Mouse (Mus musculus) ovary, postnatal 10 days (tissue): Measurements from ENCODE around the gene Eif3c.

ENCODE experiments used
- DNase-seq: peaks from one replicate; pipeline ENCODE4 v3.0.0; 2022; ENCODE audit warnings: low spot score

The Eif3c gene

GRCm38 (mm10) chr7:126554796-126555195 lies 11.4 kb downstream of the Eif3c start:
- no peak for DNase-seq

GRCm38 (mm10) chr7:126545631-126546030 lies 20.6 kb downstream of the Eif3c start:
- no peak for DNase-seq

- no peak for DNase-seq
Observed at GRCm38 (mm10) chr7:126541661-126542060, 24.6 kb downstream of the Eif3c start.

DNA sequence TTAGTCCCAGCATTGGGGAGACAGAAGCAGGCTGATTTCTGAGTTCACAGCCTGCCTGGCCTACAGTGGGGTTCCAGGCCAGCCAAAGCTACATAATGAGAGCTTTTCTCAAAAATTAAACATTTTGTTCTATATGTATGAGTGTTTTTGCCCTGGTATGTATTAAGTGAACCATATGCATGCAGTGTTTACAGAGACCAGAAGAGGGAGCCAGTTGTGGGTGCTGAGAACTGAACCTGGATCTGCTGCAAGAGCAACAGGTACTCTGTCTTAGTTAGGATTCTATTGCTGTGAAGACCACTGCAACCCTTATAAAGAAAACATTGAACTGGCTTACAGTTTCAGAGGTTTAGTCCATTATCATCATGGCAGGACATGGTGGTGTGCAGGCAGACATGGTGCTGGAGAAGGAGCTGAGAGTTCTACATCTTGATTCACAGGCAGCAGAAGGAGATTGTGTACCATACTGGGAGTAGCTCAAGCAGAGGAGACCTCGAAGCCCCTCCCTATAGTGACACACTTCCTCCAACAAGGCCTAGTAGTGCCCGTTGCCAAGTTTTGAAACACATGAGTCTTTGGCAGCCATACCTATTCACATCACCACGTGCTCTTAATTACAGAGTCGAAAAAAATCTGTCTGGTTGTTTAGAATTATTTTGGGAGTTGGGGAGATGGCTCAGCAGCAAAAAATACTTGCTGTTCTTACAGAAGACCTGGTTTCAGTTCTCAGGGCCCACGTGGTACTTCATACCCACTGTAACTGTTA lies 28.2 kb downstream of the Eif3c start:
- DNase-seq: no peak

- no peak for DNase-seq
Observed at GRCm38 (mm10) chr7:126536466-126536865, 29.7 kb downstream of the Eif3c start.

- DNase-seq: no peak
Observed at GRCm38 (mm10) chr7:126535766-126536165, 30.4 kb downstream of the Eif3c start.

DNA sequence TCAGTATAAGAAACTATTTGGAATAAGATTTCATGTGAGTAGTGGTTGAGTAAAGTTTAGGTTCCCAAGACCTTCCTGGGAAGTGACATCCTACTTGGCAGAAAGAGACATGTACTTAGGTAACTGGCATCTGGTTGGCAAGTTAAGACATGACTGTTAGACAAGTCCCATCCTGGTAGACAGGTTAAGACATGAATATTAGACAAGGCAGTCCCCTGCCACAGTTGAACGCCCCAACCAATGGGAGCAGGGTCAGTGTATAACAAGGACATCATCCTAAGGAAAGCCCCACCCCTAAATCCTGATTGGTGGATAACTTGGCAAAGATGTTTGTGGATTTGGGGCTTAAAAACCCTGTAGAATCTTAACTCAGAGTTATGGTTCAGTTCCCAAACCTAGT lies 32.8 kb downstream of the Eif3c start:
- DNase-seq: no peak

GRCm38 (mm10) chr7:126528166-126528577 lies 38.0 kb downstream of the Eif3c start:
- DNase-seq: no peak

DNA sequence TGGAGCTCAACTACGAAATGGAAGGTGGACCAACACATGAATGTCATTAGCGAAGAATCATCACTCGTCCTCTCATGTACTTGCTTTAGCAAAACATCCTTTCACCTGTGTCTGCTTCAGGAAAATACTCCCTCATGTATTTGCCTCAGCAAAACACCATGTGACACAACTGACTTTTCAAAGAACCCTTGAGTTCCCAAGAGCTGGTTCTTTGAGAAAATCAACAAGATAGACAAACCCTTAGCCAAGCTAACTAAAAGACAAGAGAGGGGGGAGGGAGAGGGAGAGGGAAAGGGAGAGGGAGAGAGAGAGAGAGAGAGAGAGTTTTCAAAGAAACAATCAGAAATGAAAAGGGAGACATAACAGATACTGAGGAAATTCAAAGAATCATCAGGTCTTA lies 42.9 kb downstream of the Eif3c start:
- no peak for DNase-seq

DNA sequence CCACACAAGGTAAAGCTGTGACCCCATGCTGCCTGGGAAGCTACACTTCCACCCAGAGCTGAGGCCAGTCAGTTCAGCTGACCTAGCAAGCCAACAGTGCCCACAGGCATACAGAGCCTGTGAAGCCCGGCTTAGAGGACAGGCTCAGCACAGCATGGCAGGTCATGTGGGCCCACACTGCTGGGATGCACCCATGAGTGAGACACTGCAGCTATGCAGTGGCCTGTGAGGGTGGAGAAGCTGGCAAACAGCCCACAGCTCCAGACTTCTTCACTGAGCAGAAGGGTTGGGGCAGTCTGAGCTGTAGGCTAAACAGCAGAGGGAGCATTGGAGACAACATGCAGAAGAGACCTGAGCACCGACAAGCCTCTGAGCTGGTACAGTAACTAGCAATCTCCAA lies 46.7 kb downstream of the Eif3c start:
- no peak for DNase-seq

DNA sequence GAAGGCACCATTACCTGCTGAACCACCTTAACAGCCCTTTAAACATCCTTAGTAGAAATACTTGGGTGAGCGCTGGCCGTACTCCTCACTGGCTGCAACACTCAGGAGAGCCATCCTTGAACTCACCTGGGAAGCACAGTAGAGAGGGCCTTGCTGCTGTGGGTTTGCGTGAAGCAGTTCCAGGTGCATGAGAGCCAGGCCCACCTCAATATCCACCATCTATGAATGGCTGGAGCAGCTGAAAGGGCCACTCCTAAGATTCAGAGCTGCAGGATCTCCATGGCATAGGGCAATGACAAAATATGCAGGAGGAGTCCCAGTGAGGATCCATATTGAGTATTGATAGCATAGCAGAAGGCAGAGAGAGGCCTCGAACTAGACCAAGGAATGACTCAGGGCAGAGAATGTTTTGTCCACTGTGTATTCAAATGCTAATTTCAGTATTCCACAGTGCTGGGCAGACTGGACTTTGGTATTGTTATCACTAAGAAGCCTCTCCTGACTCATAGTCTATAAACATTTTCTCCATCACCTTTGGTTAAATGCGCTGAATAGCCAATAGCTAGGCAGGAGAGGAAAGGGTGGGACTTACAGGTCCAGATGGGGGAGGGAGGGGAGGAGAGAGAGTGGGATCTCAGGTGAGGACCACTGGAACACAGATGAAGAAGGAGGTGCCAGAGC lies 47.8 kb downstream of the Eif3c start:
- DNase-seq: no peak

- DNase-seq: no peak
Observed at GRCm38 (mm10) chr7:126511287-126511686, 54.9 kb downstream of the Eif3c start.

DNA sequence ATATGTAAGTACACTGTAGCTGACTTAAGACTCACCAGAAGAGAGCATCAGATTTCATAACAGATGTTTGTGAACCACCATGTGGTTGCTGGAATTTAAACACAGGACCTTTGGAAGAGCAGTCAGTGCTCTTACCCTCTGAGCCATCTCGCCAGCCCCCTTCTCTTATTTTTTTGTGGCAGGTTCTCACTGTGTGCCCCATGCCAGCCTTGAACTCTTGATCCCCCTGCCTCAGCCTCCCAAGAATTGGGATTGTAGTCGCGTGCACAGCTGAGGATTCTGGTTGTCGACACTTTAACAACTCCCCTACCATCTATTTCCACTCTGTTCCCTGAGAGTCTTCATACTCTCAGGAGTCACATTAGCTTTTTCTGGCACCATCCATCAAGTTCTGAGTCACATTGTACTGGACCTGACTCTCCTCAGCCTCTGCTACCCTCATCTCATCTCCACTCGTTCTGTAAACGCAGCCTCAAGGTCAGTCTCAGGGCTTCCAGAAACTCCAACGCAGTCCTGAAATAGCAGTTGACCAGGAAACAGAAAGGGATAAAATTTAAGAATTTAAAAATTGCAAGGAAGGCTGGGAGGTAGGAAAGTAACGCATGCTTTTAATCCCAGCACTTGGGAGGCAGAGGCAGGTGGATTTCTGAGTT lies 59.0 kb downstream of the Eif3c start:
- no peak for DNase-seq

- no peak for DNase-seq
Observed at GRCm38 (mm10) chr7:126504913-126505312, 61.3 kb downstream of the Eif3c start.

DNA sequence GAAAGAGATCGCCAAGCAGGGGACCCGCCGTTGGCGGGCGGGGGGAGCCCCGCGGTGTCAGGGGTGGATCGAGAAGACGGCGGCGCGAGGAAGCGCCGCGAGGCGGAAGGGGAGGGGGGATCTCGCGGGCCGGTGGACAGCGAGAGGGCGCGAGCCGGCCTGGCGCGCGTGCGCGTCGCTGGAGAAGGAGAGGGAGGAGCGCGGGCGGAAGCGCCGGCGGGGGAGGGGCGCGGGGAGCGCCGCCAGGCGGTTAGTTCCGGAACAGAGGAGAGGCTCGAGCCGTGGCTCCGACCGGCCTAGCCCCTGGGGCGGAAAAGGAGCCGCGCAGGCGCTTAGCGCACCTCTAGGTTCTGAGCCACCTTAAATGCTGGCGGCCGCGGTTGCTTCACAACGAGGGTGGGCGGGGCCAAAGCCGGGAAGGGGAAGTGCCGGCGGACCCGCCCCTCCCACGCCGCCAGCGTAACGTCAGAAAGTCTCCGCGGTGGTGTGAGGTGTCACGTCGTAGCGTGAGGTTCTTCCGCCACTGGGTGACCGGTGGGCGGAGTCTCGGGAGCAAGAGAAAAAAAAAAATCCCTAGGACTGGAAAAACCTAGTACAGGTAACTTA lies 62.8 kb downstream of the Eif3c start, which contains the start of gene Atxn2l:
Gene Atxn2l (minus strand): TSS at position 165 of the 606 bp plus-strand sequence.
- peak; percentile 95 for DNase-seq

GRCm38 (mm10) chr7:126502751-126503150 lies 63.5 kb downstream of the Eif3c start:
- DNase-seq: peak; percentile 49

GRCm38 (mm10) chr7:126502023-126502741 lies 64.0 kb downstream of the Eif3c start:
- peak; percentile 88 for DNase-seq

DNA sequence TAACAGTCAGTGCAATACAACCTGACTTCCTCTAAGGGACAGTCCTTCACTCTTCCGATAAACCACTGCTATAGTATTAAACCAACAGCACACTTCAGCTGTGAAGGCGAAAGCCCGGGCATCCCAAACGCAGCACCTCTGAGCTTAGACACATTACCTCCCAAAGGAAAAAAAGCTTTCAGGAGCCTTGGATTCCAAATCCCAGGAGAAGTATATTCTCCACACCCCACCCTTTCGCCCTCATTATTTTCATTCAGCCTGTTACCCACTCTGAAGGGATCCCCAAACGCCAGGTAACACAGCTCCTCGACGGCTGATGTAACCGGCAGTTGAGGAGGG lies 64.6 kb downstream of the Eif3c start:
- DNase-seq: no peak

- no peak for DNase-seq
Observed at GRCm38 (mm10) chr7:126499416-126499815, 66.8 kb downstream of the Eif3c start.

GRCm38 (mm10) chr7:126497966-126498365 lies 68.2 kb downstream of the Eif3c start:
- DNase-seq: no peak

GRCm38 (mm10) chr7:126496475-126496874 lies 69.7 kb downstream of the Eif3c start:
- DNase-seq: no peak
